Mouse (Mus musculus) embryonic fibroblast, embryonic 13.5 days (primary cell): Measurements from ENCODE around the gene Col5a1.

Source experiments
- CTCF ChIP-seq: IDR thresholded peaks from 2 replicates; pipeline ENCODE4 v1.5.1; 2011; ENCODE audit warnings: mild to moderate bottlenecking, control low read depth, low read length, moderate library complexity, borderline replicate concordance; ENCODE audit not compliant: insufficient read depth
- POLR2A ChIP-seq: IDR thresholded peaks from 2 replicates; pipeline ENCODE4 v1.6.1; 2011; ENCODE audit warnings: low read depth, mild to moderate bottlenecking, control low read depth, low read length, moderate library complexity

GRCm38 (mm10) chr2:27876724-27877504 lies 9.3 kb upstream of the Col5a1 start:
- TF ChIP-seq POLR2A = no peak
- no peak for TF ChIP-seq CTCF
